Mouse (Mus musculus): ENCODE results near the gene Ccr7. TPM values are rescaled to one million over a fixed set of nuclear protein-coding genes. Genes with fewer than 3 reads are reported as not detected.

The Ccr7 gene
- polyA plus RNA-seq, 1 experiment from 2014 or later: 0.08 TPM

- TF ChIP-seq CTCF (IDR thresholded peaks at IDR 0.05; ENCODE audit: low read depth): no peak
- WGBS: 56% methylated on average over 5 of the region's 5 CpGs
- H3K4me3 ChIP-seq (replicated peaks; ENCODE audit: low read depth, low read length): no peak overlapping the region
Measured at GRCm38 (mm10) chr11:99177054-99177924, 22.4 kb upstream of the Ccr7 start.

GRCm38 (mm10) chr11:99172002-99172401, 17.1 kb upstream of the Ccr7 start:
- Histone ChIP-seq H3K27me3 (ENCODE audit: insufficient read depth, low read length) (no peaks in the 10 kb centered on the region), H3K36me3 (ENCODE audit: insufficient read depth, low read length) (no peaks in the 10 kb centered on the region), H3K4me2 (ENCODE audit: low read length) (no peak overlapping the region), H3K9ac (ENCODE audit: low read depth, low read length) (no peak overlapping the region), H3K9me3 (replicated peaks; ENCODE audit: low read length) (no peaks in the 10 kb centered on the region), H3K4me3 (replicated peaks; ENCODE audit: low read depth, low read length) (no peak overlapping the region), H3K27ac (no peak overlapping the region), H3K4me1 (replicated peaks; ENCODE audit: insufficient read depth, low read length) (no peaks in the 10 kb centered on the region)
- WGBS: 78% methylated on average over 4 of the region's 4 CpGs
- TF ChIP-seq CTCF (IDR thresholded peaks at IDR 0.05; ENCODE audit: low read depth): peak; percentile 33; the same call in 1 of the 2 replicates
- ATAC-seq (replicated peaks; ENCODE audit: low FRiP score, low read depth) (no peak), DNase-seq (ENCODE audit: low spot score) (no peak)

More at GRCm38 (mm10) chr11:99177054-99177924, 22.4 kb upstream of the Ccr7 start:
- ATAC-seq (replicated peaks; ENCODE audit: low FRiP score, low read depth) (no peak), DNase-seq (ENCODE audit: low spot score) (no peak)
- Histone ChIP-seq H3K27ac (no peak overlapping the region), H3K9me3 (replicated peaks; ENCODE audit: low read length) (no peaks in the 10 kb centered on the region), H3K4me2 (ENCODE audit: low read length) (no peak overlapping the region), H3K9ac (ENCODE audit: low read depth, low read length) (no peak overlapping the region), H3K36me3 (ENCODE audit: insufficient read depth, low read length) (no peaks in the 10 kb centered on the region), H3K4me1 (replicated peaks; ENCODE audit: insufficient read depth, low read length) (no peaks in the 10 kb centered on the region), H3K27me3 (ENCODE audit: insufficient read depth, low read length) (no peaks in the 10 kb centered on the region)

GRCm38 (mm10) chr11:99171442-99171841, 16.6 kb upstream of the Ccr7 start:
- Histone ChIP-seq H3K9me3 (replicated peaks; ENCODE audit: low read length) (no peaks in the 10 kb centered on the region), H3K27me3 (ENCODE audit: insufficient read depth, low read length) (no peaks in the 10 kb centered on the region), H3K9ac (ENCODE audit: low read depth, low read length) (no peak overlapping the region), H3K27ac (no peak overlapping the region), H3K4me3 (replicated peaks; ENCODE audit: low read depth, low read length) (no peak overlapping the region), H3K4me2 (ENCODE audit: low read length) (no peak overlapping the region), H3K36me3 (ENCODE audit: insufficient read depth, low read length) (no peaks in the 10 kb centered on the region), H3K4me1 (replicated peaks; ENCODE audit: insufficient read depth, low read length) (no peaks in the 10 kb centered on the region)
- DNase-seq (ENCODE audit: low spot score): no peak
- no peak for ATAC-seq (replicated peaks; ENCODE audit: low FRiP score, low read depth)
- WGBS: 81% methylated on average over 2 of the region's 2 CpGs
- TF ChIP-seq CTCF (IDR thresholded peaks at IDR 0.05; ENCODE audit: low read depth): no peak

GRCm38 (mm10) chr11:99170547-99171267, 15.8 kb upstream of the Ccr7 start:
- Histone ChIP-seq H3K4me3 (replicated peaks; ENCODE audit: low read depth, low read length) (no peak overlapping the region), H3K27me3 (ENCODE audit: insufficient read depth, low read length) (no peaks in the 10 kb centered on the region), H3K9ac (ENCODE audit: low read depth, low read length) (no peak overlapping the region), H3K4me1 (replicated peaks; ENCODE audit: insufficient read depth, low read length) (no peaks in the 10 kb centered on the region), H3K27ac (no peak overlapping the region), H3K36me3 (ENCODE audit: insufficient read depth, low read length) (no peaks in the 10 kb centered on the region), H3K4me2 (ENCODE audit: low read length) (no peak overlapping the region), H3K9me3 (replicated peaks; ENCODE audit: low read length) (no peaks in the 10 kb centered on the region)
- ATAC-seq (replicated peaks; ENCODE audit: low FRiP score, low read depth) (no peak), DNase-seq (ENCODE audit: low spot score) (no peak)
- TF ChIP-seq CTCF (IDR thresholded peaks at IDR 0.05; ENCODE audit: low read depth): no peak
- WGBS: 69% methylated on average over 12 of the region's 12 CpGs

- Histone ChIP-seq H3K4me2 (ENCODE audit: low read length) (no peak overlapping the region), H3K4me1 (replicated peaks; ENCODE audit: insufficient read depth, low read length) (no peaks in the 10 kb centered on the region), H3K4me3 (replicated peaks; ENCODE audit: low read depth, low read length) (no peak overlapping the region), H3K27me3 (ENCODE audit: insufficient read depth, low read length) (no peaks in the 10 kb centered on the region), H3K27ac (no peak overlapping the region), H3K9ac (ENCODE audit: low read depth, low read length) (no peak overlapping the region), H3K9me3 (replicated peaks; ENCODE audit: low read length) (no peaks in the 10 kb centered on the region), H3K36me3 (ENCODE audit: insufficient read depth, low read length) (no peaks in the 10 kb centered on the region)
- ATAC-seq (replicated peaks; ENCODE audit: low FRiP score, low read depth) (no peak), DNase-seq (ENCODE audit: low spot score) (no peak)
- TF ChIP-seq CTCF (IDR thresholded peaks at IDR 0.05; ENCODE audit: low read depth): no peak
- 93% methylated on average over 6 of the region's 6 CpGs for WGBS
Measured at GRCm38 (mm10) chr11:99170005-99170404, 15.1 kb upstream of the Ccr7 start.

- Histone ChIP-seq H3K9me3 (replicated peaks; ENCODE audit: low read length) (no peaks in the 10 kb centered on the region), H3K4me3 (replicated peaks; ENCODE audit: low read depth, low read length) (no peak overlapping the region), H3K27me3 (ENCODE audit: insufficient read depth, low read length) (no peaks in the 10 kb centered on the region), H3K36me3 (ENCODE audit: insufficient read depth, low read length) (no peaks in the 10 kb centered on the region), H3K4me1 (replicated peaks; ENCODE audit: insufficient read depth, low read length) (no peaks in the 10 kb centered on the region), H3K9ac (ENCODE audit: low read depth, low read length) (no peak overlapping the region), H3K4me2 (ENCODE audit: low read length) (no peak overlapping the region), H3K27ac (no peak overlapping the region)
- 89% methylated on average over 2 of the region's 2 CpGs for WGBS
- DNase-seq (ENCODE audit: low spot score) (no peak), ATAC-seq (replicated peaks; ENCODE audit: low FRiP score, low read depth) (no peak)
- TF ChIP-seq CTCF (IDR thresholded peaks at IDR 0.05; ENCODE audit: low read depth): no peak
Measured at GRCm38 (mm10) chr11:99169438-99169837, 14.6 kb upstream of the Ccr7 start.
